Mouse (Mus musculus): Measurements from ENCODE around the gene Cltc.

DNA sequence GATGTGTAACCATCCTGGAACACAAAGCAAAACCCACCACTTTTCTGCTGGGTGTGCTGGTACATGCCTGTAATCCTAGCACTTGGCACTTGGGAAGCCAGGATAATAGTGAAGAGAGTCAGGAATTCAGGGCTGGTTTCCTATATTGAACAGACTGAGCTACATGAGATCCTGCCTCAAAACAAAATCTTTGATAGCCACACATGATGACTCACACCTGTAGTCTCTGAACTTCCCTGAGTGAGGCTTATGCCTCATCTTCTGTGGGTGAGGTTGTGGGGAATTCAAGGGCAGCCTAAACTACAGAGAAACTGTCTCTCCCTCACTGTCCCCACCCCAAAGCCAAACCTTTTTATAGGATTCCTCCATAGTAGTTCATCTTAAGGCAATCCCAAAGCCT lies 3.0 kb upstream of the Cltc start:
- TF ChIP-seq CTCF (IDR thresholded peaks at IDR 0.05; ENCODE audit: extremely low read depth, insufficient read depth, low read length) (no peak), POLR2A (IDR thresholded peaks at IDR 0.05; ENCODE audit: extremely low read depth, insufficient read depth, low read length) (no peak)

Data from cortical plate, adult 2 months (tissue).